Mouse (Mus musculus): ENCODE measurements around the gene Oscp1. TPM values are rescaled to one million over a fixed set of nuclear protein-coding genes. Genes with fewer than 3 reads are reported as not detected.

Oscp1 gene
- polyA plus RNA-seq, 1 experiment = 12.8 TPM

DNA sequence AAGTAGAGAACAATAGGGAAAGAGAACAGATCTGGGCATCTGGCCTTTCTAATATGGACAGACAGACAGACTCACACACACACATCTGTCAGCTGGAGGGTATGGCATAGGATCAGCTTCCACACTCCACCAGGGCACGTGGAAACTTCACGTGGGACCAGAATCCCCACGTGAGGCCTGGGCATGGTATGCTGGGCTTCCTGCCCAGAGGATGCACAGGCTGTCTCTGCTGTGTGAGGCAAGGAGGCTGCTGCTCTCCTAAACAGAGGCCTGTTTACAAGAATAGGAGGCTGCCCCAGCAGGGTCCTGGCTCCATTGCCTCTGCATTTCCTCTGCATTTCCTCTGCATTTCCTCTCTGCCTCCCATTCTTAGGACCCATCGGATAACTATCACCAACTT lies 76.3 kb downstream of the Oscp1 start:
- H3K4me3 ChIP-seq = no peak overlapping the region
- H3ac ChIP-seq (ENCODE audit: control insufficient read depth, insufficient read length) = no peak overlapping the region
- no peak overlapping the region for H3K4me2 ChIP-seq (ENCODE audit: low read depth)
- peaks cover 11% of the 10 kb centered on the region for H3K79me2 ChIP-seq (ENCODE audit: control insufficient read depth, insufficient read depth)
- TF ChIP-seq USF1 (IDR thresholded peaks at IDR 0.05; ENCODE audit: low read depth) (no peak), POLR2AphosphoS2 (IDR thresholded peaks at IDR 0.05; ENCODE audit: insufficient read length, low read depth) (peak; percentile 28)
- no peaks in the 10 kb centered on the region for H3K27me3 ChIP-seq (ENCODE audit: control insufficient read depth, insufficient read depth, insufficient read length)
- peaks cover 61% of the 10 kb centered on the region for H3K36me3 ChIP-seq (ENCODE audit: control insufficient read depth, insufficient read depth)

DNA sequence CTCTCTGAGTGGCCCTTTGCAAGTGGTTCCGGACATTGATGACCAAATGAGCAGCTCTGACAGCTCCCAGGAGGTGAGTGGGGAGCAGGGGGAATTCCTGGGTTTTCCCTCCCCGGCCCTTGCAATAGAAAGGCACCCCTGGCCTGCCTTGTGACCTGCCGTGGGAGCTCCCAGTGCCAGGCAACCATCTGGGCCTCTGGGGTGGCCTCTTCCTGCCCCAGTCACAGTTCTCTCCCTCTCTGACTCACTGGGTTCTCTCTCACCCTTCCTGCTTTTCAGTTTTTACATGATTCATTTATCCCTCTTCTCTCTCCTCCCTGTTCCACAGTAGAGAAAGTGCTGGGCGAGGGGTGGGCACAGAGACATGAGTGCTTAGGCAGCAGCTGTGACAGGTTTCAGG lies 79.4 kb downstream of the Oscp1 start:
- H3K27me3 ChIP-seq (ENCODE audit: control insufficient read depth, insufficient read depth, insufficient read length) = no peaks in the 10 kb centered on the region
- no peak for TF ChIP-seq MYOD1 (IDR thresholded peaks at IDR 0.05; ENCODE audit: control insufficient read depth in 1 of 3, insufficient read length in 2 of 3, low read depth in 2 of 3)
- TF ChIP-seq MYOG (IDR thresholded peaks at IDR 0.05; ENCODE audit: control insufficient read depth in 1 of 3, insufficient read depth in 1 of 3, insufficient read length in 2 of 3, low read depth in 2 of 3) = no peak
- TF ChIP-seq TCF12 (IDR thresholded peaks at IDR 0.05; ENCODE audit: insufficient read depth, poor library complexity, severe bottlenecking) = no peak
- TF ChIP-seq MAX (IDR thresholded peaks at IDR 0.05; ENCODE audit: low read depth) = no peak
- TF ChIP-seq SRF (IDR thresholded peaks at IDR 0.05; ENCODE audit: control insufficient read depth, insufficient read length, low read depth) = no peak
- TF ChIP-seq USF1 (IDR thresholded peaks at IDR 0.05; ENCODE audit: low read depth) = no peak
- no peak for TF ChIP-seq E2F4 (IDR thresholded peaks at IDR 0.05; ENCODE audit: insufficient read depth)
- TF ChIP-seq TCF3 (IDR thresholded peaks at IDR 0.05; ENCODE audit: insufficient read length, low read depth) = no peak
- no peak for TF ChIP-seq POLR2AphosphoS2 (IDR thresholded peaks at IDR 0.05; ENCODE audit: insufficient read length, low read depth)
- TF ChIP-seq POLR2A (IDR thresholded peaks at IDR 0.05; ENCODE audit: insufficient read length, low read depth) = no peak
- TF ChIP-seq REST (IDR thresholded peaks at IDR 0.05; ENCODE audit: insufficient read depth, insufficient read length) = no peak
- TF ChIP-seq CEBPB (IDR thresholded peaks at IDR 0.05; ENCODE audit: insufficient read depth, poor library complexity, severe bottlenecking) = no peak
- H3K36me3 ChIP-seq (ENCODE audit: control insufficient read depth, insufficient read depth) = peaks cover 67% of the 10 kb centered on the region
- peaks cover 8% of the 10 kb centered on the region for H3K79me2 ChIP-seq (ENCODE audit: control insufficient read depth, insufficient read depth)
- no peak overlapping the region for H3K4me3 ChIP-seq
- no peak overlapping the region for H3ac ChIP-seq (ENCODE audit: control insufficient read depth, insufficient read length)
- no peak overlapping the region for H3K4me2 ChIP-seq (ENCODE audit: low read depth)

DNA sequence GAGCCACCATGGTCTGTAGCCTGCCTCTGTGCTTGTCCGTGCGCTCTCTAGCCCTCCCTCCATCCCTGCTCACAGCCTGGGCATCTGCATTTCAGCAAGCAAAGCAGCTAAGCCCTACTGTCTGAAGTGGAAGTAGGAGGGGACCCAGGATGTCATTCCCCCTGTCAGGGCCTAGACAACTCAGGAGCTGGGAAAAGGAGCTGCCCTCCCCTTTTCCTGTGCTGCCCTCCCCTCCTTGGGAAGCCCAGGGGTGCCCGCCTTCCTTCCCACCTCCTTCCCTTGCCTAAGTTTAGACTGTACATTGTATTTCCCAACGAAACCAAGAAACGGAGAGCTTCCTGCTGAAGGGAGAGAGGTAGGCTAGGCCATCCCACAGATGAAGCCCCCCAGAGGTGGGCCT lies 82.7 kb downstream of the Oscp1 start:
- H3K27me3 ChIP-seq (ENCODE audit: control insufficient read depth, insufficient read depth, insufficient read length) = no peaks in the 10 kb centered on the region
- peaks cover 44% of the 10 kb centered on the region for H3K36me3 ChIP-seq (ENCODE audit: control insufficient read depth, insufficient read depth)
- no peak overlapping the region for H3K4me3 ChIP-seq
- H3K79me2 ChIP-seq (ENCODE audit: control insufficient read depth, insufficient read depth) = no peaks in the 10 kb centered on the region
- H3ac ChIP-seq (ENCODE audit: control insufficient read depth, insufficient read length) = no peak overlapping the region
- H3K4me2 ChIP-seq (ENCODE audit: low read depth) = no peak overlapping the region
- TF ChIP-seq MYOG (IDR thresholded peaks at IDR 0.05; ENCODE audit: control insufficient read depth in 1 of 3, insufficient read depth in 1 of 3, insufficient read length in 2 of 3, low read depth in 2 of 3) = no peak
- no peak for TF ChIP-seq POLR2A (IDR thresholded peaks at IDR 0.05; ENCODE audit: insufficient read length, low read depth)

Other genes starting within 250 kb of the Oscp1 start
- not detected for gene Csf3r, start 34.0 kb upstream of the Oscp1 start, polyA plus RNA-seq (2012; fragmentation: generic; extraction: Trizol)
- 86.8 TPM for gene Mrps15, start 11.6 kb upstream of the Oscp1 start, polyA plus RNA-seq (2012; fragmentation: generic; extraction: Trizol)
- gene Lsm10, start 38.1 kb downstream of the Oscp1 start, polyA plus RNA-seq (2012; fragmentation: generic; extraction: Trizol) = 50.5 TPM
- gene Stk40, start 45.4 kb downstream of the Oscp1 start, polyA plus RNA-seq (2012; fragmentation: generic; extraction: Trizol) = 25.9 TPM
- 28.6 TPM for gene Eva1b, start 89.2 kb downstream of the Oscp1 start, polyA plus RNA-seq (2012; fragmentation: generic; extraction: Trizol)
- gene Sh3d21, start 104.9 kb downstream of the Oscp1 start, polyA plus RNA-seq (2012; fragmentation: generic; extraction: Trizol) = 0.23 TPM
- gene Thrap3, start 144.2 kb downstream of the Oscp1 start, polyA plus RNA-seq (2012; fragmentation: generic; extraction: Trizol) = 56.6 TPM
- 236 TPM for gene Map7d1, start 197.8 kb downstream of the Oscp1 start, polyA plus RNA-seq (2012; fragmentation: generic; extraction: Trizol)
- gene Trappc3, start 203.8 kb downstream of the Oscp1 start, polyA plus RNA-seq (2012; fragmentation: generic; extraction: Trizol) = 84.1 TPM
- 0.06 TPM for gene Col8a2, start 228.2 kb downstream of the Oscp1 start, polyA plus RNA-seq (2012; fragmentation: generic; extraction: Trizol)